Mouse (Mus musculus) hindbrain, embryonic 16.5 days (tissue): ENCODE measurements at regions not wholly inside any gene's neighbourhood (a gene's known extent, or its start where the extent isn't known, plus 50 kb on each side); places are given as distances from the start of the nearest gene placed in this dataset. TPM values are rescaled to one million over a fixed set of nuclear protein-coding genes. Genes with fewer than 3 reads are reported as not detected.
A peak's percentile ranks its signal among the peaks of the same experiment; 100 is the strongest.

Experiments used
- ATAC-seq: fragments of 200-750 bp; cut with Nextera tagmentation; 2 replicates; pipeline ENCODE4 v1.8.0; 2017; ENCODE audit warnings: moderate TSS enrichment, moderate library complexity
- H3K27ac ChIP-seq: fragments of 300-500 bp; sonication (generic); 2 replicates; pipeline ENCODE4 v1.5.1; 2014; ENCODE audit warnings: low read depth, mild to moderate bottlenecking, control low read depth, low read length, moderate library complexity
- H3K27me3 ChIP-seq: fragments of 300-500 bp; sonication (generic); replicated peaks from 2 replicates; pipeline ENCODE4 v1.6.1; 2014; ENCODE audit warnings: low read length; ENCODE audit not compliant: control insufficient read depth, insufficient read depth
- H3K36me3 ChIP-seq: fragments of 300-500 bp; sonication (generic); 2 replicates; pipeline ENCODE4 v1.6.1; 2014; ENCODE audit warnings: mild to moderate bottlenecking, low read length, moderate library complexity, mixed read lengths; ENCODE audit not compliant: control insufficient read depth, insufficient read depth
- H3K4me1 ChIP-seq: fragments of 300-500 bp; sonication (generic); 2 replicates; pipeline ENCODE4 v1.6.1; 2014; ENCODE audit warnings: low read depth, low read length; ENCODE audit not compliant: control insufficient read depth, insufficient read depth
- H3K4me2 ChIP-seq: fragments of 300-500 bp; sonication (generic); 2 replicates; pipeline ENCODE4 v1.6.1; 2014; ENCODE audit warnings: mild to moderate bottlenecking, low read length, control low read depth, moderate library complexity
- H3K4me3 ChIP-seq: fragments of 300-500 bp; sonication (generic); 2 replicates; pipeline ENCODE4 v1.5.1; 2014; ENCODE audit warnings: mild to moderate bottlenecking, low read length, control low read depth, moderate library complexity
- H3K9ac ChIP-seq: fragments of 300-500 bp; sonication (generic); 2 replicates; pipeline ENCODE4 v1.6.1; 2014; ENCODE audit warnings: low read depth, mild to moderate bottlenecking, control low read depth, low read length, moderate library complexity
- H3K9me3 ChIP-seq: fragments of 300-500 bp; sonication (generic); 2 replicates; pipeline ENCODE4 v1.6.1; 2014; ENCODE audit warnings: mild to moderate bottlenecking, low read length, moderate library complexity; ENCODE audit not compliant: control insufficient read depth
- WGBS: fragments of 180-500 bp; shearing (Covaris S2); extraction: QIAGEN DNeasy Blood & Tissue Kit; methylation state at CpG from one replicate; pipeline ENCODE4 v1.1.7; 2014; 5-methylcytosine and 5-hydroxymethylcytosine counted together
- microRNA-seq: library from miRNA; unstranded; fragments of <30 nt; microRNA quantifications from one replicate; pipeline ENCODE4, GENCODE M21; 2017

- Histone ChIP-seq H3K4me2 (no peak overlapping the region), H3K4me1 (no peaks in the 10 kb centered on the region), H3K36me3 (no peaks in the 10 kb centered on the region), H3K9me3 (no peaks in the 10 kb centered on the region), H3K27me3 (no peaks in the 10 kb centered on the region), H3K27ac (no peak overlapping the region), H3K9ac (no peak overlapping the region), H3K4me3 (no peak overlapping the region)
- 0 out of 2 replicates have a peak, but pooled peaks have one; percentile 48 for ATAC-seq
- 83% methylated on average over 1 of the region's 1 CpGs for WGBS
Measured at GRCm38 (mm10) chr6:19547589-19547988, 681.5 kb downstream of the Ankrd7 start.

GRCm38 (mm10) chr6:19551932-19552331, 685.8 kb downstream of the Ankrd7 start:
- H3K27me3 ChIP-seq: no peaks in the 10 kb centered on the region
- no peak overlapping the region for H3K4me3 ChIP-seq
- no peaks in the 10 kb centered on the region for H3K9me3 ChIP-seq
- no peaks in the 10 kb centered on the region for H3K4me1 ChIP-seq
- H3K4me2 ChIP-seq: no peak overlapping the region
- ATAC-seq: peak; percentile 63; the same call in 1 of the 2 replicates
- H3K36me3 ChIP-seq: no peaks in the 10 kb centered on the region
- no peak overlapping the region for H3K27ac ChIP-seq
- no peak overlapping the region for H3K9ac ChIP-seq

- Histone ChIP-seq H3K4me3 (no peak overlapping the region), H3K9ac (no peak overlapping the region), H3K4me1 (no peaks in the 10 kb centered on the region), H3K4me2 (no peak overlapping the region), H3K27ac (no peak overlapping the region), H3K36me3 (no peaks in the 10 kb centered on the region), H3K9me3 (no peaks in the 10 kb centered on the region), H3K27me3 (no peaks in the 10 kb centered on the region)
- ATAC-seq: peak; percentile 84
- WGBS: 65% methylated on average over 1 of the region's 1 CpGs
Measured at GRCm38 (mm10) chr6:19579421-19579820, 713.3 kb downstream of the Ankrd7 start.

GRCm38 (mm10) chr6:19579887-19580286, 713.8 kb downstream of the Ankrd7 start:
- Histone ChIP-seq H3K27ac (no peak overlapping the region), H3K9ac (no peak overlapping the region), H3K27me3 (no peaks in the 10 kb centered on the region), H3K4me1 (no peaks in the 10 kb centered on the region), H3K4me2 (no peak overlapping the region), H3K9me3 (no peaks in the 10 kb centered on the region), H3K4me3 (no peak overlapping the region), H3K36me3 (no peaks in the 10 kb centered on the region)
- peak; percentile 45 for ATAC-seq
- WGBS: 83% methylated on average over 1 of the region's 1 CpGs

Small RNA genes lying in the stretch of these regions (microRNA-seq; reads per million reads assigned to microRNA genes)
- gene Mir6370: not detected
